Mouse (Mus musculus) embryonic facial prominence, embryonic 11.5 days (tissue): ENCODE measurements around the gene Rapgef2. TPM values are rescaled to one million over a fixed set of nuclear protein-coding genes. Genes with fewer than 3 reads are reported as not detected.

Experiments
- ATAC-seq: fragments of 200-750 bp; cut with Nextera tagmentation; replicated peaks from 2 replicates; pipeline ENCODE4 v1.8.0; 2017; ENCODE audit warnings: low read depth; ENCODE audit not compliant: insufficient number of reproducible peaks, low FRiP score, low TSS enrichment
- DNase-seq: peaks from one replicate; pipeline ENCODE4 v3.0.0-alpha.2; 2015; ENCODE audit warnings: low spot score
- H3K27ac ChIP-seq: fragments of 300-500 bp; sonication (generic); replicated peaks from 2 replicates; pipeline ENCODE4 v1.5.1; 2014; ENCODE audit warnings: mild to moderate bottlenecking, low read depth, low read length, control low read depth
- H3K27me3 ChIP-seq: fragments of 300-500 bp; sonication (generic); 2 replicates; pipeline ENCODE4 v1.6.1; 2014; ENCODE audit warnings: mild to moderate bottlenecking, low read length, moderate library complexity, mixed read lengths; ENCODE audit not compliant: control insufficient read depth, insufficient read depth
- H3K36me3 ChIP-seq: fragments of 300-500 bp; sonication (generic); replicated peaks from 2 replicates; pipeline ENCODE4 v1.6.1; 2014; ENCODE audit warnings: low read depth, mild to moderate bottlenecking, low read length, moderate library complexity, mixed read lengths; ENCODE audit not compliant: control insufficient read depth, insufficient read depth
- H3K4me1 ChIP-seq: fragments of 300-500 bp; sonication (generic); 2 replicates; pipeline ENCODE4 v1.6.1; 2014; ENCODE audit warnings: low read length, mixed read lengths; ENCODE audit not compliant: control insufficient read depth, insufficient read depth
- H3K4me2 ChIP-seq: fragments of 300-500 bp; sonication (generic); 2 replicates; pipeline ENCODE4 v1.6.1; 2014; ENCODE audit warnings: low read depth, mild to moderate bottlenecking, control low read depth, low read length, moderate library complexity
- H3K4me3 ChIP-seq: fragments of 300-500 bp; sonication (generic); 2 replicates; pipeline ENCODE4 v1.5.1; 2014; ENCODE audit warnings: low read depth, low read length, control low read depth
- H3K9ac ChIP-seq: fragments of 300-500 bp; sonication (generic); replicated peaks from 2 replicates; pipeline ENCODE4 v1.6.1; 2014; ENCODE audit warnings: mild to moderate bottlenecking, control low read depth, low read length
- H3K9me3 ChIP-seq: fragments of 300-500 bp; sonication (generic); replicated peaks from 2 replicates; pipeline ENCODE4 v1.6.1; 2016; ENCODE audit warnings: mild to moderate bottlenecking, low read length, inconsistent platforms, mixed read lengths; ENCODE audit not compliant: control insufficient read depth
- WGBS: fragments of 180-500 bp; shearing (Covaris S2); extraction: QIAGEN DNeasy Blood & Tissue Kit; methylation state at CpG from one replicate; pipeline ENCODE4 v1.1.7; 2014; 5-methylcytosine and 5-hydroxymethylcytosine counted together
- polyA plus RNA-seq: library from polyadenylated mRNA; unstranded; fragments of >200 nt; fragmentation: Nextera tagmentation; extraction: Ambion mirVana; gene quantifications from 2 replicates; pipeline ENCODE4 v1.2.1, GENCODE M21; 2014

Gene Rapgef2
- polyA plus RNA-seq, 1 experiment from 2014 or later: 6.8 TPM

DNA sequence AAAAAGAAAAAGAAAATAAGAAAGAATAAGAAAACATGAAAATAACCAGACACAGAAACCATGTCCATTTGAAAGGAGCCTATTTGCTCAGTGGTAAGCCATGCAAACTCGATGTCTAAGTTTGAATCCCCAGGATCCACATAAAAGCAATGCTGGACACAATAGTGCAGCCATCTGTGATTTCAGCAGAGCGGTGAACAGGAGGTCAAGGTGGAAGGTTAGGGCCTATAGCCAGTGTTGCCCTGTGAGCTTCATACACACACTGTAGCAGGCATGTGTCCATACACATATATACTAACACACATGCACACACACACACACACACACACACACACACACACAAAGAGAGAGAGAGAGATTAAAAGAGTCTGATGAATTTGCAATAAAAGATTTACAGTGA is 247.3 kb downstream of the Rapgef2 start:
- H3K4me3 ChIP-seq: no peak overlapping the region
- ATAC-seq (no peak), DNase-seq (no peak)
- H3K36me3 ChIP-seq: no peaks in the 10 kb centered on the region
- no peak overlapping the region for H3K4me2 ChIP-seq
- H3K27ac ChIP-seq: no peak overlapping the region
- 64% methylated on average over 2 of the region's 2 CpGs for WGBS
- no peaks in the 10 kb centered on the region for H3K27me3 ChIP-seq
- H3K9ac ChIP-seq: no peak overlapping the region
- no peaks in the 10 kb centered on the region for H3K9me3 ChIP-seq
- no peaks in the 10 kb centered on the region for H3K4me1 ChIP-seq

DNA sequence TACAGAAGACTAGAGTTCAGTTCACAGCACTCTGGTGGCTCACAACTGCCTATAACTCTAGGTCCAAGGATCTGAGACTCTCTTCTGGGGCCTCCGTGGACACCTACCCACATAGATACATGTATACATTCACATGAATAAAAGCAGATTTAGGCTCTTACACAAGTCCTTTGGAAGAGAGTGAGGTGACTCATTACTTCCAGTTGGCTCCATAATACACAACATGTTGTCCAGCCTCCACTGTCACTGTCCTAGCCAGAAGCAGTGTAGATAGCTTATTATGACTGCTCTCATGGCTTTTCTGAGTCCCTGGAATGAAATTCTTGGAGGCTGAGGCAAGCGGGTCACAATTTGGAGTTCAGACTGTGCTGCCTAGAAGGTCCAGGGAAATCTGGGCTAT is 251.9 kb downstream of the Rapgef2 start:
- no peaks in the 10 kb centered on the region for H3K36me3 ChIP-seq
- H3K9me3 ChIP-seq: no peaks in the 10 kb centered on the region
- H3K9ac ChIP-seq: no peak overlapping the region
- no peak overlapping the region for H3K4me3 ChIP-seq
- ATAC-seq (no peak), DNase-seq (no peak)
- no peak overlapping the region for H3K4me2 ChIP-seq
- H3K27me3 ChIP-seq: no peaks in the 10 kb centered on the region
- 83% methylated on average over 2 of the region's 2 CpGs for WGBS
- no peak overlapping the region for H3K27ac ChIP-seq
- no peaks in the 10 kb centered on the region for H3K4me1 ChIP-seq

DNA sequence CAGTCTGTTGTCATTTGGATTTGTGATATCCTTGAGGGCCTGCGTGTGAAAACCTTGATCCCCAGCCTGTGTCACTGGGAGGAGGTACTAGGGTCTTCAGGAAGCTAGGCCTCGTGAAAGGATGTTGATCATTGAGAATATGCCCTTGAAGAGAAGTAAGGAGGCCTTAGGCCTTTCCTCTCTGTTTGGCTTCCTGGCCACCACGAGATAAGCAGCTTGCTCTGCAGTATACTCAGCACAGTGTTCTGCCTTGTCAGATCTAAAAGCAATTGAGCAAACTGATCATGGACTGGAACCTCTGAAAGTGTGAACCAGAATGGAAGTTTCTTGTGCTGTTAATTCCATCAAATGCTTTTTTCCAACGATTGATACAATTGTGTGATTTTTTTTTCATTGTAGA is 255.5 kb downstream of the Rapgef2 start:
- no peaks in the 10 kb centered on the region for H3K4me1 ChIP-seq
- 84% methylated on average over 4 of the region's 4 CpGs for WGBS
- no peak for DNase-seq

DNA sequence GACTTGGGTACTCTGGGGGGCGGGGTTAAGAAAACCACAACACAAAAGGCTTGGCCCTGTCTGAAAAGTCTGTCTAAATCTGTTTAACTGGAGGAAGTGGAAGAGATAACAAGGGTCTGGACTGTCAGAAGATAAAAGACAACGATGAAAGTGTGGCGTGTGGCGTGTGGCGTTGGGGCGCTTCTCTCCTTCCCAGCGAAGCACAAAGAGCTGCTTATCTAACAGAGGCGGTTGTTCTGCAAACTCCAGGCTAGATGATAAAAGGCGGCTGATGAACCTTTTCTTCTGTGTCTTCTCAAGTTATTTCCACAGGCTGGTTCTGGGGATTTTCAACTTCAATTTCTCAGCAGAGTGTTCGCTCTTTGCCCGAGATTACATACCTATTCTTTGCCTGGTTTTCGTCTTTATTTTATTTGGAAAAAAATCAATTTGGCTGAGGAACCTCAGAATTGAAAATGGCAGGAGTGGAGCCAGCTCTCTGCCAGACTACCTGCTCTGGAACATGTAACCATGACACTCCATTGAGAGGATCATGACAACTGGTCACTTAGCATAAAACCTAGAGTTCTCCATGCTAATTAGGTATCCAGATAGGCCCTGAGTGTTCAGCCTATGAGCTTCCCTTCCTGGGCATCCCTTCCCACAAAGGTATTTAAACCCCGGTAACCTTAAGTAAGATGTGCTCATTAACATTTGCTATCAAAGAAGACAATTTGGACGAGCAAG is 258.0 kb downstream of the Rapgef2 start:
- Histone ChIP-seq H3K4me2 (no peak overlapping the region), H3K9me3 (no peaks in the 10 kb centered on the region), H3K27ac (no peak overlapping the region), H3K9ac (no peak overlapping the region), H3K4me3 (no peak overlapping the region), H3K36me3 (no peaks in the 10 kb centered on the region), H3K27me3 (no peaks in the 10 kb centered on the region), H3K4me1 (no peaks in the 10 kb centered on the region)
- DNase-seq (no peak), ATAC-seq (no peak)
- WGBS: 81% methylated on average over 14 of the region's 14 CpGs

More for the DNA sequence above, 255.5 kb downstream of the Rapgef2 start:
- Histone ChIP-seq H3K9ac (no peak overlapping the region), H3K27me3 (no peaks in the 10 kb centered on the region), H3K4me3 (no peak overlapping the region), H3K27ac (no peak overlapping the region), H3K9me3 (no peaks in the 10 kb centered on the region), H3K4me2 (no peak overlapping the region), H3K36me3 (no peaks in the 10 kb centered on the region)
- ATAC-seq: no peak

DNA sequence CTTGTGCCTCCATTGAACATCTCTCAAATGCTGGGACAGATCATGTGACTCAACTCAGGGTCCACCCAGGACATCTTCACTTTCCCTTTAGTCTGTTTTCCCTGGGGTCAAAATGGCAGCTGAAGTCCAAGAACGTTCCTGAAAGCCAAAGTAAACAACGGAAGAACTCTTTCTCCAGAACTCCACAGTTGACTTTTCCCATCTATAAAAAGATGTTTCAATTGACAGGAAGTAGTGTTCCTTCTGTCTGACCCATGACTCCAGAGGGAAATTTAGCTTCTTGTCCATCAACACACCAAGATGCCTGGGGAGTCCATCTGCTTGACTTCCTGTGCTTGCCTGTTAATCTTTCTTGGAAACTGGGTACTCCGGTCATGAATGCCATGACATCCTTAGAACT is 260.3 kb downstream of the Rapgef2 start:
- no peak overlapping the region for H3K9ac ChIP-seq
- no peak overlapping the region for H3K27ac ChIP-seq
- DNase-seq: no peak
- no peaks in the 10 kb centered on the region for H3K9me3 ChIP-seq
- no peak for ATAC-seq
- no peak overlapping the region for H3K4me3 ChIP-seq
- no peaks in the 10 kb centered on the region for H3K36me3 ChIP-seq
- H3K27me3 ChIP-seq: no peaks in the 10 kb centered on the region
- 75% methylated on average over 3 of the region's 3 CpGs for WGBS
- no peak overlapping the region for H3K4me2 ChIP-seq
- H3K4me1 ChIP-seq: no peaks in the 10 kb centered on the region

DNA sequence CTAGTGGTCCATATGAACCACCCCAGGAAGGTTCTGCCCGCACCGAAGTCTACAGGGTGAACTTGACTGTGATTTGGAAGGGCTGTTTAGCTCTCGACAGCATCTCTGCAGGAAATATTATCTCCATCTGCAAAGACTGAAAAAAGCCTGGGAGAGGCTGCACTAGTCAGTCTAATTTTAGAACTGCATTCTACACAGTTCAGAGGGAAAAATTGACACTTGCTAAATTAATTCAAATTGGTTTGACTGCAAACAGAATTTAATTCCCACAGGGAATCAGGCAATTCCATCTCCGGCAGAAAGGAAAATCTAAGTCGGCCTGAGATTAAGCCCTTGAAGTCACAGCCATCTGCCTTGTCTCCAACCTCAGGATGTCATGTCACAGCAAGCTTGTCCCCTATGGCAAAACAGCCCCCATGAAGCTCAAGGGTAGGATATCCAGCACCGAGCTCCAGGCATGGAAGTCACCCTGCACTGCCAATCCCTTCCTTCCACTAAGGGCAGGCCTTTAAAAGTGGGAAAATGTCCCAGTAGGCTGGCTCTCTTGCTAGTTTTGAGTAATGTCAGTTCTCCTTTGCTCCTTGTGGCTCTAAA is 262.5 kb downstream of the Rapgef2 start:
- Histone ChIP-seq H3K27me3 (no peaks in the 10 kb centered on the region), H3K4me2 (no peak overlapping the region), H3K27ac (no peak overlapping the region), H3K4me3 (no peak overlapping the region), H3K4me1 (no peaks in the 10 kb centered on the region), H3K9ac (no peak overlapping the region), H3K9me3 (no peaks in the 10 kb centered on the region), H3K36me3 (no peaks in the 10 kb centered on the region)
- DNase-seq (no peak), ATAC-seq (no peak)
- WGBS: 69% methylated on average over 6 of the region's 6 CpGs

DNA sequence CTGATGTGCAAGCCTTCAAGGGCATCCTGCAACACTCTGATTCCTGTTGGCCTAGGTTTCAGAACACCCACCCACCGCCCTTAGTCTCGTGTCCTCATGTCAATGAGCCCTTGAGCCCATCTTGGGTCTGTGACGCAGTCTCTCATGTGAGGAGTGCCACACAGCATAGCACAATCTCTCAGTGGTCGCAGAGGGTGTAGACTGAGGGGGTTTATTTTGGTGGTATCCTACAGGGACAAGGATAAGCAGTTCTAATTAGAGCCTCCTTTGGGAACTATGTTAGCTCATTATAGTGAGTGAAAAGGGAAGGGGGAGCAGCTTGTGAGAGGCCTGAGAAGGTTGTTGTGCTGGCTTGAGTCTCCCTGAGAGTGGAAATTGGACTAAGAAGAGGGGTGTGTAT is 263.6 kb downstream of the Rapgef2 start:
- WGBS: 82% methylated on average over 4 of the region's 4 CpGs
- no peak overlapping the region for H3K9ac ChIP-seq
- ATAC-seq (no peak), DNase-seq (no peak)
- H3K4me2 ChIP-seq: no peak overlapping the region
- H3K9me3 ChIP-seq: no peaks in the 10 kb centered on the region
- H3K4me1 ChIP-seq: no peaks in the 10 kb centered on the region
- no peaks in the 10 kb centered on the region for H3K36me3 ChIP-seq
- no peak overlapping the region for H3K4me3 ChIP-seq
- H3K27me3 ChIP-seq: no peaks in the 10 kb centered on the region
- H3K27ac ChIP-seq: no peak overlapping the region

DNA sequence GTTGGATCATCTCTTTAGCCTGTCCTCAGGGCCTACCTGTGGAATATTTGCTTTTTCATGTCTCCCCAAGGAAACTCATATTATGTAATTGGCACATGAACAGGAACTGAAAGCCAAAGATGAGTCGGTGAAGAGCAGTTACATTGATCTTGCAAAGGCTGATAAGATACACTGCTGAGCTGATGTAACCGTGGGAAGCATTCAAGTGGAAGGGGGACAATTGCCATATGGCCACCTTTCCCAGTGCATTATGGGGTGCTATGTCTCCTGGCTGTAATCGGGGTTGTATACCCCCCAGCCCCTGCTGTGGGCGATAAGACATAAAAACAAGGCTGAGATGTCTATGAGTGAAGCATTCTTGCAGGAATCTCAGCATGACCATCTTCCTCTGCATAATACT is 268.9 kb downstream of the Rapgef2 start:
- Histone ChIP-seq H3K4me3 (no peak overlapping the region), H3K36me3 (no peaks in the 10 kb centered on the region), H3K4me1 (no peaks in the 10 kb centered on the region), H3K9me3 (no peaks in the 10 kb centered on the region), H3K27me3 (no peaks in the 10 kb centered on the region), H3K4me2 (no peak overlapping the region), H3K9ac (no peak overlapping the region), H3K27ac (no peak overlapping the region)
- WGBS: 88% methylated on average over 4 of the region's 4 CpGs
- DNase-seq: no peak
- no peak for ATAC-seq
